Mouse (Mus musculus) T-helper 2 cell (primary cell): ENCODE measurements around the gene Prss29.

Experiments
- in situ Hi-C: fragments of 300-600 bp; cut with MboI, MseI; formaldehyde crosslinking; loops from one replicate; pipeline ENCODE4 v1.15.1; 2025; ENCODE audit warnings: high pct_unique_total_duplicates

Gene Prss29

DNA sequence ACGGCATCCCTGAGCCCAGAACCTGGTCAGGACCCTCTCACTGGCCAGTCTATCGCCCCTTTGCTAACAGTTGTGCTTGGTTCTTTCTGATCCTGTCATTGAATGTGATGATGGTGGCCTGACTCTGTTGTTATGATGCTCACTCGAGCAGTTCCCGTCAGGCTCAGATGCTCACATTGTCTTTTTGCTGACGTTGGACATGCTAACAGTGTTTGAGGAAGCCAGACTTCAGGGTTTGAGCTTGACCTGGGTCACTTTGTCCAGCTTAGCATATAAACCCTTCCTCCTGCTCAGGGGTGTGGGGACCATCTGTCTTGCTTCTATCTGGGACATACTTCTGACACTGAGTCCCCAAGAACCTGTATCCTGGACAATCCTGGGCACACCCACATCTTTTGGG is at the start of gene Prss29:
TSS of gene Prss29 (plus strand) at position 301 of the 400 bp plus-strand sequence.
- in situ Hi-C loops: loop anchor here (10.0 kb wide), 1 partner anchor 274 kb away; no protein-coding TSS in a partner anchor

DNA sequence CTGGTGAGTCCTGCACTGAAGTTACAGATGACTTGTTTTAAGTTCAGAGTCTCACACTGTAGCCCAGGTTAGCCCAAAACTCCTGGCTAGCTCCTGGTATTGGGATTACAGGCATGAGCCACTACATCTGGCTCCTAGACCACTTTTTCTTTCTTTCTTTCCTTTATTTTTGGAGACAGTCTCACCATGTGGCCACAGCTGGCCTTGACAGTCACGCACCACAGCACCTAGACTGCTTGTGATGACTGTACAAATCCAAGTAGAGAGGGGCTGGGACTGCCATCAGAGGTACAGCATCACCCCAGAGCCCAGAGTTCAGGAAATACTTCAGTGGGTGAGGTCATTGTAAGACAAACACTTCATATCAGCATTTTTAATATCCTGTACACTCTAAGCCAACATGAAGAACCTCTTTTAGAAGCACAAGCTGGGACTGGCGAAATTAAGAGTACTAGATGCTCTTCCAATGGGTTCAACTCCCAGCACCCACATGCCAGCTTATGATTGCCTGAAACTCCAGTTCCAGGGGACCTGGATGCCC is 47.6 kb upstream of the Prss29 start:
- in situ Hi-C loops: loop anchor here (5.0 kb wide), 1 partner anchor 49 kb away; no protein-coding TSS in a partner anchor

DNA sequence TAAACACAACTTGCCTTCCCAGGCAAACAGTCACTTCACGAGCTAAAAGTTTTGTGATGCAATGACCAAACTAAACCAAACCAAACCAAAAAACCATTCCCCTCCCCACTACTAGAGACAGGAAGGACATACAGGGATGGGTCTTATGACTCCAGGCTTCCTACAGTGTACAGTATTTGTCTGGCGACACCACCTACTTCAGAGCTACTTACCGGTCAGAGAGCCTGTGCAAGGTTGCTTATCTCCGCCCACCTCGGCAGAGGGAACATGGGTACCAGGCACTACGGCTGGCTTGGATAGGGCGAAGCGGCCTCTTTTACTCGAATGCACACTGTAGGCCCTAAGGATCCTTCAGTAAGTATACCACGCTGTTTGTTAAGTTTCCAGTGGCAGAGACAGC is 46.1 kb upstream of the Prss29 start:
- in situ Hi-C loops: loop anchor here (5.0 kb wide), 1 partner anchor 50 kb away; no protein-coding TSS in a partner anchor

DNA sequence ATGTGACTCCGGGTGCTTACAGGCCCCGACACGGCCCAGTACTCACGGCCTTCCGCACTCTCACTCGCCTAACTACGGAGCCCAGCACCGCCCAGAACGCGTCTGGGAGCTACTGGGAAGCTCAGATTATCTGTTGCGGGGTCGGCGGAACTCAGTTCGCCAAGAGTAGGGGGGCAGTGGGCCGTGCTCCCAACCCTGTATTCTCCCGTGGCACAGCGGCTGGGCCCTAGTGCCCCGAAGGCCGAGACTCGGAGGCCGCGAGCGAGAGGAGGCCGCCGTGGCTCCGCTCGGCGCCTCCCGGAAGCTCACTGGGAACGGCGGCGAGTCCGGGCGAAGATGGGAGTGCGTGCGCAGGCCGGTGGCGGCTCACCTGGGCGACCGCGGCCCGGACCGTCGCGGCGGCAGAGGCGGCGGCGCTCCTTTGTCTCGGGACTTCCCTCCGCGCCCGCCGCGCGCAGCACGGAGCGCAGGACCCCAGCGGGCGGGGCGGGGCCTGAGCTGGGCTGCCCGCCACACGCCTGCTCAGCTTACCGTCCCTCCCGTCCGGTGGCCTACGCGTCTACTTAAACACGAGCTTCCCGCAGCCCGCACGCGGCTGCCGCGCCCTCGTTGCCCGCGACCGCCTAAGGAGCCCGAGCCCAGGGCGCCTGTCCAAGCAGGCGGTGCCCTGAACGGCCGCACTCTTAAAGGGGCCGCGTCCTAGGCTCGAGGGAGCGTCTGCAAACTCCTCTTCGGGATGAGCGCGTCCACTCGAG is 45.3 kb upstream of the Prss29 start:
- in situ Hi-C loops: loop anchor here (5.0 kb wide), 1 partner anchor 51 kb away; no protein-coding TSS in a partner anchor

DNA sequence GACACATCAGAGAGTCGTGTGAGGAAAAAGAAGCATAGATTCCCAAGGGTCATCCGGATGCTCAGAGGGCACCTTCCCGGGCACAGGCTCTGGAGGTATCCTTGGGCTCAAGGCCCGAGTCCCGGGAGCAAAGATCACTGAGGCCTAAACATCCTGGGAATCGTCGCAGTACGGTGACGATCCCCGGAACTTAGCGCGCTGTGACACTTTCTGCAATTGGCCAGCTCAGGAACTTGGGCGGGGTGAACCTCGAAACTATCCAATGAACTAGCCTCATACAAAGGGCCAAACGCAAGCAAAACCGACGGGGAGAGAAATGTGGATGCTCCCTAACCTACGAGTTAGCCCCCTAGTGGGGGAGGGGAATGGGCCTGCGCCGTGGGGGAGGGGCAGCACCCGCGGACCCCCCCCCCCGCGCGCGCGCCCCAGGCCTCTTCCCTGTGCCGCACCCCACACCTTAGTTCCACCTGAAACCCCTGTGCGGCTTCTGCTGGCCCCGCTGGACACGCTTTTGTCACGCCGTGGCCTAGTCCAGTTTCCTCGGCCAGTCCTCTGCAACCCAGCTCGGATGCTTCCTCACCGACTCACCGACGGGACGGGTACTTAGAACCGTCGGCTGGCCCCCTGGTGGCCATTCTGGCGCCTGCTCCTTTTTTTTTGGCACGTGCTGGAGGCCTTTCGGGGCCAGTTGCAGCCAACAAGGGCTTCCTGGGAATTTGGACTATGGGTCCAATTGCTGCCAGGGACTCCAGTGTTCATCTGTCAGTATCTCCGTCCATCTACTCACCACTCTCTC is 44.5 kb upstream of the Prss29 start:
- in situ Hi-C loops: loop anchor here (5.0 kb wide), 1 partner anchor 52 kb away; no protein-coding TSS in a partner anchor

DNA sequence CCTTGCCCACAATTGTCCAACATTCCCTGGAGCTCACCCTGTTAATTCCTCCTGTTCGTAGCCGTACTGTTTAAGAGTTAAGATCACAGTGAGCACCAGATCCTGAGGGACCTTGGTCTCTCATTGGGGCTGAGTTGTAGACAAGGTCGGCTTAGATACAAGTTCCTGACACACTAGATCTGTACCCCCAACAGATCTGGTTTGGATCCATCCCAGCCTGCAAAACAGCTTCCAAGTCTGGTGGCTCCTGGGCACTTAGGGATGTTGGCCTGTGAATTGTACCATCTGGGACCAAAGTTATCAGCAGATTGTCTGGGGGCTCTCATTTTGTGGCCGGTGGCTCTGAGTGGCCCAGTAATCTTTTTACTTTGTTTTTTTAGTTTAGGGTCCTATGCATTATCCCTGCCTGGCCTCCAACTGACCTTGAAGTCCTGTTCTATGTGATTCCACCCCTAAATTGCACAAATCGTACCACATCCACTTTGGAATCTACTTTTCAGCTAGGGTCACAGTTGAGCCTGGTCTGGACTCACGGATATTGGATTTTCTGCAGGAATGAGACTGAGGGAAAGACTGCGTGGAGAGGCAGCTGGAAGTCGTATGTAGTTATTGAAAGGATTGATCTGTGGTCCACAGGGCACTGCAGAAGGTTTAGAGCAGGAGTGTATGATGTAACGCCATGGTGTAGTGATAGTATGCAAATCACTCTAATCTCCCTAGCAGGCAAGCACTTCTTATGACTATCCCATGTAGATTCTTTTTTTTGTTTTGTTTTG is 43.7 kb upstream of the Prss29 start, which contains the start of gene Ube2i:
TSS of gene Ube2i (minus strand) at position 52 of the 776 bp plus-strand sequence.
- in situ Hi-C loops: loop anchor here (5.0 kb wide), 1 partner anchor 52 kb away; no protein-coding TSS in a partner anchor

DNA sequence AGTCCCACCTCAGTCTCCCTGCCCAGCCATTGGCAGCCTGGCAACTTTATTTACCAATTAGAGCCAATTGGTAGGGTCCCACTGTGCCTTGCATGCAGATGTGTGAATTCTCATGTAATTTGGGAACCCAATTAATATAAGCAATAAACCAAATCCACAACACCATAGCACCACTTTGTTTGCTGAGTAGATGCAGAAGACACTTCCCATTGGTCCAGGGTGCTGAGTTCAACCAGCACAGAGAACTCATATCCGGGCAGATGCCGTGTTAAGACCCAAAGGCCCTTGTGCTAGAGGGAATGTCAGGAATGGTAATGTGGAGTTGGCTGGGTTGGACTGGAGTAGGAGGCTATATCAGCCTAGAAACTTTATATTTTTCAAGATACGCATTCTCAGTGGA is 42.6 kb upstream of the Prss29 start:
- in situ Hi-C loops: no loop called here

DNA sequence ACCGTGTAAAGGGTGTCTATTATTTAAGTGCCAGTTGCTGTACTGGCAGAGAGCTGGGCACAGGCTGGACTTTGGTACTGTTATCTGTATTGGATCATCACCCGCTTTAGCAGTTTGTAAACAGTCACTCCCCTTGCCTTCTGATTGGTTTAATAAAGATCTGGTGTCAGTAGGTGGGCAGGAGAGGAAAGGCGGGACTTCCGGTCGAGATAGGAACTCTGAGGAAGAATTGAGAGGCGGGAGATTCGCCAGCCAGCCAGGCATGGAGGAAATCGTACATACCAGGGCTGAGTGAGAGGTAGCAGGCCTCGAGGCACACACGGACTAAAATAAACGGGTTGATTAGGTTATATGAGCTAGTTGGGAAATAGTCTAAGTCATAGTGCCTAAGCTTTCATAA is 36.3 kb upstream of the Prss29 start:
- in situ Hi-C loops: no loop called here

DNA sequence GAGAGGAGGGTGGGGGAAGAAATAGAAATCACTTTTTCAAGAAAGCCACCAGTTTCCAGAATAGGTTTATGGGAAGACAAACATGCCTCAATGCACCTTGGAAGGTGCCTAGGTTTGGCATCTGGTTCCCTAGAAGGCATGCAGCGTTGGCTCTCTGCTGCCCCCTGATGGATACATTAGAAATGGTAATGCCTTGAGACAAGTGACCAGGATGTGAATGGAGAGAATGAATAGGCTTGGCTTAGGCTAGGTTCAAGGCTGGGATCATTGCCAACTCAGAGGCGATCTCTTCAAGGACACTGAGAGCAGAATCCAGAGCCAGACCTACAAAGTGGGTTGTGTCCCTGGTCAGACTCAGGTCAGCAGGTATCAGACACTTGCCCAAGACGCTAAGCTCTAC is 33.4 kb upstream of the Prss29 start:
- in situ Hi-C loops: no loop called here

DNA sequence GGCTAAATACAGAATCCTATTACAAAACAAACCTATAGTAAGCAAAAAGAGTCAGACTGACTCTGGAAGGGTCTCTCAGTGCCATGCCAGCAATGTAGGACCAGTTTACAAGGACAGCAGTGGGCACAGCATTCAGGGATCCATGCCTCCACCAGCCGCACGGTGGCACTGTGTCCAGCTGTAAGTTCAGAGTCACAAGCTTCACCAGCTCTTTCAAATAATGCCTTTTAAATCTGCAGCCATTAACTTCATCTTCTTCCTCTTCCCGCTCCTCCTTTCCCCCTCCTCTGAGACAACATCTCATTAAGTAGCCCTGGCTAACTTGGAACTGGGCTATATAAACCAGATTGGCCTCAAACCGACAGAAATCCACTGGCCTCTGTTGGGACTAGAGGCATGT is 29.6 kb upstream of the Prss29 start:
- in situ Hi-C loops: no loop called here

DNA sequence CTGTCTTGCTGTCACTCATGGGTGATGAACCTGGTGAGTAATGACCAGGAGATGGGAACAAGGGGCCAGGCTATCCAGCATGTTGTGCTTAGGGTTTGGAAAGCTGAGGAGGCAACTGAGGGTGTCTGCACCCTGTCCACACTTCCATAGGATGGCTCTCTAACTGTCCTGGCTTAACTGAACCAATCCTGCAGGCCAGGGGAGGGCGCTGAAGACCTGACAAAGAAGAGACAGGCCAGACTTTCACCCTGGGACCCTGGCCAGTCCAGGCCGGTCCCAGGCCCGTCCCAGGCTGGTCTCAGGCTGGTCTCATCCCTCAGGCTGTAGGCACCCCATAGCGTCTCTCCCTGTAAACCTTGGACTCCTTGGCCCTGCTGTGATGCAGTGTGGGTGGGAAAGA is 28.0 kb upstream of the Prss29 start:
- in situ Hi-C loops: loop anchor here (10.0 kb wide), 1 partner anchor 474 kb away; no protein-coding TSS in a partner anchor

DNA sequence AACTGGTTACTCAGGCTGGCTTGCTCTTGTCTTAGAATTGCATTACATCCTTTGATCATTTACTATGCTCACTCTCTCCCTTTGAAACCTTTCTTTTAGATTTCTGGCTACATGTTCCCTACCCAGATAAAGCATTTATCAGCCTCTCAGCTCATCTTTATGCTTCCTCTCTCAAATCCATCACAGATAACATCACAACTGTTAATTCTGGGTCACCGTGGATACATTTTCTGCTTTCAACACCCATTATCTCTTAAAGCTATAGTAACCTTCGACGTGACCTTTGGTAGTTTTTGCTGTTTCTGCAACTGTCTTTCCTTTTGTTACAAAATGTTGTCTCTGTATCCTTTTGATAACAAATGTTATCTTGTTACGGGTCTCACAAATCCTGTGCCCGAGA is 25.0 kb upstream of the Prss29 start:
- in situ Hi-C loops: loop anchor here (10.0 kb wide), 1 partner anchor 471 kb away; no protein-coding TSS in a partner anchor

DNA sequence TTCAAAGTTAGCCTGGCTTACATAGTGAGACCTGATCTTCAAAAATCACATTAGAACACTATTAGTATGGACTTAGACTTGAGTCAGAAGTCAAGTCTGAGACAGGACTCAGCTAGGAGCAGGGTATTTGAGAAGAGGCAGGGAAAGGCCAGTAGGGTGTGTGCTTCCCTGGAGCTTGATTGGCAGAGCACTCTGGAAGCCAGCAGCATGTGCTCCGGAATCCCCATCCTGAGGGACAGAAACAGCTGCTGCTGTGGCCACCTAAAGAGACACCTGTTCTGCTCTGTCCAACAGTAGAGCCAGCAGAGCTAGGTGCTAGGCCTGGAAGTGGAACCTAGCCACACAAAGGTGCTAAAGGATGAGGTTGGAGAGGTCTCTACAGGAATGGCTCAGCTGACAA is 24.3 kb upstream of the Prss29 start:
- in situ Hi-C loops: loop anchor here (10.0 kb wide), 1 partner anchor 471 kb away; no protein-coding TSS in a partner anchor

DNA sequence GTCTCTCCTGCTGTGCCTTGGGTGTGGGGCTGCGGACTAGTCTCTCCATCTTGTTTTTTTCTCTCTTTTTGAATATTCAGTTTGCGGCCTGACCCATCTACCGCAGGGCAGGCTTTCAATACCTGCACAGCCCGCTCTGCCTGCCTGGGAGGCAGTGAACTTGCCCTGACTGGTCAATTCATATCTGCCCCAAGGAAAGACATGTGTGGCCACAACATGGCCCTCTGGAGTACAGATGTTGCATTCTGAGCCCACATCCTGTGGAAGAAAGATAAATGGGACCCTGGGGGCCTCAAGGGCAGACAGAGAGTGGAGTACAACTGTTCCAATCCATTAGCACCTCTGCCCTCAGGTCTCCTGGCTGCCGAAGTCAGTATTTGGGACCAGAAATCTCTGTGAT is 20.4 kb upstream of the Prss29 start, which contains the start of gene Prss34:
TSS of gene Prss34 (plus strand) at position 301 of the 400 bp plus-strand sequence.
- in situ Hi-C loops: loop anchor here (10.0 kb wide), 1 partner anchor 467 kb away; no protein-coding TSS in a partner anchor

DNA sequence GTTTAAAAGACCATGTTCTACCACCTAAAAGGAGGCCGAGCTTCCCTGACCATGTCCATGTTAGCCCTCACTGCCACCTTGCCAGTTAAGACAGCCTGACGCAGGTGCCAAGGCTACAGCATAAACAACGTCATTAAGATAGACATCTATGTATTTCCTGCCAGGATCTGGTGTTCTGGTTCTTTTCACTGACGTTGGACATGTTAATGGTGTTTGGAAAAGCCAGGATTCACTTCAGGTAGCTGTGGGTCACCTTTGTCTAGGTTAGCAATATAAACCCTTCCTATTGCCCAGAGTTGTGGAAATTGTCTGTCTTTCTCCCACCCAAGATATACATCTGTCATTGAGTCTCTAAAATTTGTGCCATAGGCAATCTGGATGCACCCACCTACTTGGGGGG is 10.1 kb upstream of the Prss29 start, which contains the start of gene Prss28:
TSS of gene Prss28 (plus strand) at position 301 of the 400 bp plus-strand sequence.
- in situ Hi-C loops: no loop called here

DNA sequence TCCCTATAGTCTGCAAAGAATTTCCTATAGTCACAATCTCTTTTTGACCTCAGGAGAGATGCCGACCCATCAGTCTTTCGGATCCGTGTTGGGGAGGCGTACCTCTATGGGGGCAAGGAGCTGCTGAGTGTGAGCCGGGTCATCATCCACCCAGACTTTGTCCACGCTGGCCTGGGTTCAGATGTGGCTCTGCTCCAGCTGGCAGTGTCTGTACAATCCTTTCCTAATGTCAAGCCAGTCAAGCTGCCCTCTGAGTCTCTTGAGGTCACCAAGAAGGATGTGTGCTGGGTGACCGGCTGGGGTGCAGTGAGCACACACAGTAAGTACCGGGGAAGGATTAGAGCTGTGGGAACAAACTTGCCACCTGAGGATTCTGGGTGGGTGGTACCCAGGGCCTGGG is 2.4 kb downstream of the Prss29 start:
- in situ Hi-C loops: no loop called here

DNA sequence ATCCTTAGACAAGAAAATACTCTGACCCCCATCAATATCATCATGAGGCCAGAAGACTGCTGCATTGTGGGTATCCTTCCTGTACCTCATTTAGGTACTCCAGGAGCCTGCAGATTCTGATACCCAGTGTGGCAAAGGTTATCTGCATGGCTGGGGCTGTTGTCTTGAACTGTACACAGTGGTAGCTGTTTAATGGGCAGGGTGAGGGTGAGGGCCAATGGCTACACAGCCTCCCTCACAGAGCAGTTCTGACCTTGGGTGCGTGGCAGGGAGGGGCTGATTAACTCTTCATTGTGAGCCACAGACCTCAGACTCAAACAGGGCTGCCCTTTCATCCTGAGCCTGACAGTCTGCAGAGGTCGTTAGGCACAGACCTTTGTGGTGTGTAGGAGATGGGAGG is 4.5 kb downstream of the Prss29 start:
- in situ Hi-C loops: no loop called here

DNA sequence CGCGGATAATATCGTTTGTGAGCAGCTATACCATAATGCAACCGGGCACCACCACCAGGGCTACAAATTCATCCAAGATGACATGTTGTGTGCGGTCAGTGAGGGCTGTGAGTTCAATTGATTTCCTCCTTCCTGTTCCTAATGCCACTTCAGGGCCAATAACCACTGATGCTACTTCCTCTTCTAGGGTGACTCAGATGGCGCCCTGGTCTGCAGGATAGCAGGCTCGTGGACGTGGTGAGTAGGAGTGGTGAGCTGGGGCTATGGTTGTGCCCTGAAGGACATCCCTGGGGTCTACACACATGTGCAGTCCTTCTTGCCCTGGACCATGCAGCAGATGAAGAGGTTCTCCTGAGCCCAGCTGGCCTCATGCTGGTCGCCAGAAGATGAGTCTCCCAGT is 13.9 kb downstream of the Prss29 start:
- in situ Hi-C loops: loop anchor here (5.0 kb wide), 1 partner anchor 35 kb away; the partner anchor contains the start of genes Tpsb2 and Tpsg1

DNA sequence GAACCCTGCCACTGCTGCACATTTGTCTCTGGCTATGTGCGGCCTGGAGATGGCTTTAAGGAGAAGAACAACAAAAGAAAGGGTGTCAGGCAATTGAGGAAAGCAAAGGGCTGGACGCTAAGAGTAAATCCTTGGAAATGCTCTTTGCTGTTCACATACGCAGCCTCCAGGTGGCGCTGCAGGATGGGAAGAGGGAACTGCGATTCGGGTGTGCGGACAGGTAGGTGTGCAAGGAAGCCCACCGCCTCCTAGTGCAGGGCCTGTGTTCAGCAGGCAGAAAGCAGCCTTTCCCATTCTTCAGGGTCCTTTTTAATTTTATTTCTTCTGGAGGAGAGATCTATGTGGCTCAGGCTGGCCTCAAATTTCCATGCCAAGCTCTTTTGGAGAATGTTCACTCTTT is 15.5 kb downstream of the Prss29 start:
- in situ Hi-C loops: loop anchor here (5.0 kb wide), 1 partner anchor 33 kb away; the partner anchor contains the start of genes Tpsb2 and Tpsg1

DNA sequence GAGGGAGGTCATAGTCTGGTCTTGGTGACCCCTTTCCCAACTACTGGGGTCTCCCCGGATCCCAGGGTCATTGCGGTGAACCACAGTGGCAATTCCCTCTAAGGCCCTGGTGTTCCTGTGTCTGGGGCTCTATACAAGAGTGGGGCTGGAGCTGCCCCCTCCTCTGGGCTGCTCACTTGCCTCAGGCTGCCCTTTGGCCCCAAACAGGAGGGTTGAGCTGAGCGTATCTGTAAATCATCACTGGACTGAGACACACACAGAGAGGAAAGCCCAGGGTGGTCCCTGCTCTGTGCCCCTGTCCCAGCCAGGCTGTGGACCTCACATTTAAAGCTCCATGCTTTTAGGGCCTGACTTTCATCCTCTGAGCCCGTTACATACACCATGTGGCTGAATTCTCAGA is 19.8 kb downstream of the Prss29 start:
- in situ Hi-C loops: no loop called here

DNA sequence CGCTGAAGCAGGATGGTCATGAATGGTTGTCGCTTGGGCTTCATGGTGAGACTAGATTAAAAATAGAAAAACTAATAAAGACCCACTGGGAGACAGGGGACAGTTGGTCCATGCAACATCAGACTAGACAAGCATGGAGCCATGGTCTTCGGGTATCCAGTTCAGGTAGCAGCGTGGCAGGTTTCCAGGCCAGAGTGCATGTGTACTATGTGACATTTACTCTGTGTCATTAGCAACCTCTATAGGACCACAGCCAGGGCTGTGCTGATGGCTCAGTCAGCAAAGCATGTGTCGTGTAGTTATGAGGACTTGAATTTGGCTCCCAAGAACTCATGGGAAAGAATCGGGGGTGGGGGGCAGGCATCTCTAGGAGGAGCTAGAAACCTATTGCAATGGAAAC is 21.5 kb downstream of the Prss29 start:
- in situ Hi-C loops: no loop called here
